Mouse (Mus musculus): ENCODE measurements around the gene Rapgef4. TPM values are rescaled to one million over a fixed set of nuclear protein-coding genes. Genes with fewer than 3 reads are reported as not detected.

The Rapgef4 gene
- total and polyA plus RNA-seq, 2 experiments from 2014 or later, result 27.0 to 58.7 TPM

DNA sequence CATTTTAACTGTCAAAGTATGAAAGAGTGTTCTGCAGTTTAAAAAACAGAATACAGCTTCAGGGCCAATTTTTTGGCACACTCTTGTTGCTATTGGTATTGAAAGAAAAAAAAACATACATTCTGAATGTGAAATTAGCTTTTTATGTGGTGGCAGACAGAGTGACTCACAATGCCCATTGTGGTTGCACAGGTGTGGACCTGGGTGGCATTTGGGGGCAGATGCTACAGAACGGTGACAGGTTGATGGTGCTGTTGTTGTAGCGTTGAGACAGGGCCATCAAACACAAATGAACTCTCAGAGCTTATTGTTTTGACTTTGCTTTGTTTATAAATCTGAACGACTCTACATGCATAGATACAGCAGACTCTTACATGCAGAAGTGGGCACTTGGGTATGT is 202.7 kb downstream of the Rapgef4 start:
- WGBS, result 62% methylated on average over 3 of the region's 3 CpGs

DNA sequence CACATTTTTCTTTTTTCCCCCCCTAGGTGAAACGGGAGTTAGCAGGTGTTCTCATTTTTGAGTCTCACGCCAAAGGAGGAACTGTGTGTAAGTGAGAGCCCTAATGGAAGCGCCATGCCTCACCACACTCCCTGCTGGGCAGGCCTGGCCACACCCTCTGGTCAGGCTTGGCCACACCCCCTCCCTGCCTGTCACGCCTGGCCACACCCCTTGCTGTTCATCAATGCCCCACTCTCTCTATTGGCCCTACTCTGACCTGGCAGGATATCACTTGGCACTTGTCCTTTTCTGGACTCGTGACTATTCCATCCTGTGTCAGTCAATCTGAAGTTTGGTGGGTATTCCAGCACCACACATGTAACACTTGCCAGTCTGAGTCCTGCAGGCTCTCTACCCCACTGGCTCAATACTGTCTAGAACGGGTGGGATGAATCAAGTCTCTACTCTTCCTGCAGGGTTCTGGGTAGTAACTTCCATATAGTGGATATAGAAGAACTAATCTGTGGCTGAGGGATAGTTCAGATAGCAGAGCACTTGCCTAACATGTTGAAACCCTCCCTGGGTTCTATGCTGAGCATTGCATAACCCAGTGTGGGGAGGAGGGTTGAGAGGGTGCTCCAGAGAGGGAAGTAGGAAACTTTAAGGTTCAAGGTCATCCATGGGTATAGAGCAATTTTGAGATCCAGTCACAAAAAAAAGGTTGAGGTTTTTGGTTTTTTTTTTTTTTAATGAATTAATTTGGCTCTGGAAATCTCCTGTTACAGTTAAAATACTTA is 215.3 kb downstream of the Rapgef4 start:
- no peak for TF ChIP-seq CTCF (IDR thresholded peaks at IDR 0.05; ENCODE audit: low read depth)
- H3K9ac ChIP-seq, result no peak overlapping the region
- H3K27me3 ChIP-seq (ENCODE audit: insufficient read depth, low read length), result no peaks in the 10 kb centered on the region
- 71% methylated on average over 6 of the region's 6 CpGs for WGBS
- H3K4me1 ChIP-seq (ENCODE audit: insufficient read depth), result no peaks in the 10 kb centered on the region
- DNase-seq (no peak), ATAC-seq (no peak)
- H3K4me2 ChIP-seq (ENCODE audit: low read depth), result no peak overlapping the region
- no peak overlapping the region for H3K27ac ChIP-seq (ENCODE audit: low read depth, low read length)
- no peak overlapping the region for H3K4me3 ChIP-seq (ENCODE audit: low read depth, low read length)
- H3K9me3 ChIP-seq (ENCODE audit: low read length), result peaks cover 4% of the 10 kb centered on the region; the same call in 1 of the 2 replicates
- peaks cover 11% of the 10 kb centered on the region for H3K36me3 ChIP-seq (ENCODE audit: insufficient read depth)

More for the DNA sequence above, 202.7 kb downstream of the Rapgef4 start:
- Histone ChIP-seq H3K4me2 (ENCODE audit: low read depth) (no peak overlapping the region), H3K27me3 (ENCODE audit: insufficient read depth, low read length) (no peaks in the 10 kb centered on the region), H3K9me3 (ENCODE audit: low read length) (no peaks in the 10 kb centered on the region), H3K4me1 (ENCODE audit: insufficient read depth) (0 out of 2 replicates have a peak, but pooled peaks cover 5% of the 10 kb centered on the region), H3K27ac (ENCODE audit: low read depth, low read length) (no peak overlapping the region), H3K9ac (no peak overlapping the region), H3K36me3 (ENCODE audit: insufficient read depth) (peaks cover 4% of the 10 kb centered on the region; the same call in 1 of the 2 replicates), H3K4me3 (ENCODE audit: low read depth, low read length) (no peak overlapping the region)
- no peak for DNase-seq
- no peak for ATAC-seq
- no peak for TF ChIP-seq CTCF (IDR thresholded peaks at IDR 0.05; ENCODE audit: low read depth)

DNA sequence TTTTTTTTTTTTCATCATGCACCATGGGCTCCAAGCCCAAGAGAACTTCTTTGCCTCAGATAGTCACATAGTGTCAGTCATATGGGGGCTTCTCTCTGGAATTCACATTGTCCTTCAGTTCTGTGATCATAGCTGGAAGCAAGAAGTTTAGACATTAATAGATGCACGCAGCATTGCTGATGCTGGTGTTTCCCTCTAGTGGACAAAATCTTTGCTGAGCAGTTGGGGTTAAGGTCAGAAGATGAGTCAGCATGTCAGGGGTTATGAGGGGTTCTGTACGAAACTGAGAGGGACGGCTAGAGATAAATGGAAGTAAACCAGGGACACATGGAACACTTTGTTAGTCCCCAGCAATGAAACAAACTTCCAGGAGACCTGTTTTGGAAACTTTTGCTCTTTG is 216.0 kb downstream of the Rapgef4 start:
- Histone ChIP-seq H3K27me3 (ENCODE audit: insufficient read depth, low read length) (no peaks in the 10 kb centered on the region), H3K4me3 (ENCODE audit: low read depth, low read length) (no peak overlapping the region), H3K9me3 (ENCODE audit: low read length) (no peaks in the 10 kb centered on the region), H3K27ac (ENCODE audit: low read depth, low read length) (no peak overlapping the region), H3K4me2 (ENCODE audit: low read depth) (no peak overlapping the region), H3K36me3 (ENCODE audit: insufficient read depth) (peaks cover 8% of the 10 kb centered on the region; the same call in 1 of the 2 replicates), H3K9ac (no peak overlapping the region), H3K4me1 (ENCODE audit: insufficient read depth) (no peaks in the 10 kb centered on the region)
- ATAC-seq (no peak), DNase-seq (no peak)
- TF ChIP-seq CTCF (IDR thresholded peaks at IDR 0.05; ENCODE audit: low read depth), result peak; percentile 54
- 78% methylated on average over 3 of the region's 3 CpGs for WGBS

DNA sequence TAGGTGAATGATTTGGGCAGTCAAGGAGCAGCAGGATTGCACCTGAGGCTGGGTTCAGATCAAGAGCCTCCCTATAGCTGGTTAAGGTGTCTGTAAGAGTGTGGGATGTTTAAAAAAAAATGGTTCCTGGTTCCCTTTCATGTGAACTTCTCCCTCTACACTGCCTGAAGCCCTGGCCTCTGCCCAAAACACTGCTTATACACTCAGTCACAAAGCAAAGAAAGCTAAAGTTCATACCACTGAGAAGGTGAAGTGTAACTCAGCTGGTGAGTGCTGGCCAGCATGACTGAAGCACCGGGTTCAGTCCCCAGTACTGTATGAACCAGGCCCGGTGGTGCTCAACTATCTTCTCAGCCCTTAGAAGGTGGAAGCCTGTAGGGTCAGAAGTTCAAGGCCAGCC is 218.4 kb downstream of the Rapgef4 start:
- DNase-seq (no peak), ATAC-seq (no peak)
- Histone ChIP-seq H3K9ac (no peak overlapping the region), H3K9me3 (ENCODE audit: low read length) (no peaks in the 10 kb centered on the region), H3K36me3 (ENCODE audit: insufficient read depth) (peaks cover 8% of the 10 kb centered on the region), H3K4me1 (ENCODE audit: insufficient read depth) (no peaks in the 10 kb centered on the region), H3K4me2 (ENCODE audit: low read depth) (no peak overlapping the region), H3K27me3 (ENCODE audit: insufficient read depth, low read length) (no peaks in the 10 kb centered on the region), H3K27ac (ENCODE audit: low read depth, low read length) (no peak overlapping the region), H3K4me3 (ENCODE audit: low read depth, low read length) (no peak overlapping the region)
- 85% methylated on average over 2 of the region's 2 CpGs for WGBS
- TF ChIP-seq CTCF (IDR thresholded peaks at IDR 0.05; ENCODE audit: low read depth), result no peak

DNA sequence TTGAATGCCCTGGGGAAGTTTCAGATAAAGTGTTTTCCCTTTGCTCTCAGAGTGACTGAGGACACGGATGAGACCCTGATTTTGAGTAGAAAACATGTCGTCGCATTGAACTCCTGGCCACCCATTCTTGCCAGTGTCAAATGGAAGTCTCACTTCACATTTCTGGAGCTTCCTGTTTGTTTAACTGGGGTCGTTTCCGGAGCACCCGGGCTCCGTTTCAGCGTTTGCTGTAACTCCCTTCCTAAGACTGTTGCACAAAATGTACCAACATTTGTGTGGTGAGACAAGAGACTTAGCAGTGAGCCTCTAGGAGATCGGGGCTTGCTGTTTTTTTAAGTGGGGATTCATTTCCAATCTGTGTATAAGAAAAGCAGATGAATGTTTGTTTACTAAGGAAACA is 220.5 kb downstream of the Rapgef4 start:
- Histone ChIP-seq H3K9ac (no peak overlapping the region), H3K4me1 (ENCODE audit: insufficient read depth) (no peaks in the 10 kb centered on the region), H3K4me3 (ENCODE audit: low read depth, low read length) (no peak overlapping the region), H3K4me2 (ENCODE audit: low read depth) (no peak overlapping the region), H3K27ac (ENCODE audit: low read depth, low read length) (no peak overlapping the region), H3K36me3 (ENCODE audit: insufficient read depth) (peaks cover 3% of the 10 kb centered on the region), H3K27me3 (ENCODE audit: insufficient read depth, low read length) (no peaks in the 10 kb centered on the region), H3K9me3 (ENCODE audit: low read length) (no peaks in the 10 kb centered on the region)
- no peak for TF ChIP-seq CTCF (IDR thresholded peaks at IDR 0.05; ENCODE audit: low read depth)
- 67% methylated on average over 9 of the region's 9 CpGs for WGBS
- DNase-seq, result no peak
- no peak for ATAC-seq

DNA sequence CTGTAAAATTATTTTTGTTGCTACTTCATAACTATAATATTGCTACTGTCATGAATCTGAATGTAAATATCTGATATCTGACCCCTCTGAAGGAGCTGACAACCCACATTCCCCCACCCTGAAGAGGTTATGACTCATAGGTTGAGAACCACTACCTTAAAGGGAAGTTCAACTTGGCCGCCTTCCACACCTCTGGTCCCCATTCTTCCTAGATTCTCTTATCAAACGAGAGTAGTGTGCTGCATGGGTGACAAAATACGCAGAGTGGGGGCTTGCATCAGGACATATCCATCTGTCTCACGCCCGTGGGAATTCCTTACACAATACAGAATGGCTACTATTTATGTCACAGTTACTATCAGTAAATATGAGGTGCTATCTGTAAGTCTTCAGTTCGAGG is 221.2 kb downstream of the Rapgef4 start:
- Histone ChIP-seq H3K4me3 (ENCODE audit: low read depth, low read length) (no peak overlapping the region), H3K9me3 (ENCODE audit: low read length) (no peaks in the 10 kb centered on the region), H3K27ac (ENCODE audit: low read depth, low read length) (no peak overlapping the region), H3K27me3 (ENCODE audit: insufficient read depth, low read length) (no peaks in the 10 kb centered on the region), H3K36me3 (ENCODE audit: insufficient read depth) (peaks cover 3% of the 10 kb centered on the region; the same call in 1 of the 2 replicates), H3K4me2 (ENCODE audit: low read depth) (no peak overlapping the region), H3K9ac (no peak overlapping the region), H3K4me1 (ENCODE audit: insufficient read depth) (no peaks in the 10 kb centered on the region)
- WGBS, result 86% methylated on average over 6 of the region's 6 CpGs
- TF ChIP-seq CTCF (IDR thresholded peaks at IDR 0.05; ENCODE audit: low read depth), result no peak
- ATAC-seq, result no peak
- no peak for DNase-seq

DNA sequence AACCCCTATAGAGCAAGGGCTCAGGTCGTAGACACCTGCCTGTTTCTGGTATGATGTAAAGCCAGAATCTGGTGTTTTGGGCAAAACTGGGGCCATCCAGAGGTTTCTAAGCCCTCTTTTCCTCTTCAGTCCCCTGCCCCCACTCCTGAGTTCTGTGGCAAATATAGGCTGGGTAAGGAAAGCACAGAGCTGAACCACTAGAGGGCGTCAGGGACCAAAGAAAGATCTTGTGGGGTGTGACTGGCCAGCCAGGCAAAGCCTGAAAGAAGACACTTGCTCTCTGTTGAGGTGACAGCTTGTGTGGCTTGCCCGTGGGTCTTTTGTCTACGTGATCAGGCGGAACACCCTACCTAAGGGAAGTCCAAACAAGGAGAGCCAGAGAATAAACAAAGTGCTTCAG is 222.6 kb downstream of the Rapgef4 start:
- Histone ChIP-seq H3K4me3 (ENCODE audit: low read depth, low read length) (no peak overlapping the region), H3K4me1 (ENCODE audit: insufficient read depth) (no peaks in the 10 kb centered on the region), H3K27me3 (ENCODE audit: insufficient read depth, low read length) (no peaks in the 10 kb centered on the region), H3K9ac (no peak overlapping the region), H3K9me3 (ENCODE audit: low read length) (no peaks in the 10 kb centered on the region), H3K36me3 (ENCODE audit: insufficient read depth) (peaks cover 5% of the 10 kb centered on the region; the same call in 1 of the 2 replicates), H3K4me2 (ENCODE audit: low read depth) (no peak overlapping the region), H3K27ac (ENCODE audit: low read depth, low read length) (no peak overlapping the region)
- DNase-seq, result peak; percentile 80
- peak; percentile 87 for TF ChIP-seq CTCF (IDR thresholded peaks at IDR 0.05; ENCODE audit: low read depth)
- 16% methylated on average over 5 of the region's 5 CpGs for WGBS
- peak; percentile 87 for ATAC-seq
